Mouse (Mus musculus) adrenal gland (tissue): ENCODE results near the gene Arhgap4.

Source experiments
- intact Hi-C: fragments of 180-260 bp; cut with DNase I; formaldehyde crosslinking; loops from one replicate; pipeline ENCODE4 v1.15.1; 2025

The Arhgap4 gene

GRCm38 (mm10) chrX:73854326-73855086, 67.2 kb downstream of the Arhgap4 start:
- intact Hi-C loops = no loop called here
